11 mouse cellular contexts compared by ENCODE assay signal in the genomic region with DNA sequence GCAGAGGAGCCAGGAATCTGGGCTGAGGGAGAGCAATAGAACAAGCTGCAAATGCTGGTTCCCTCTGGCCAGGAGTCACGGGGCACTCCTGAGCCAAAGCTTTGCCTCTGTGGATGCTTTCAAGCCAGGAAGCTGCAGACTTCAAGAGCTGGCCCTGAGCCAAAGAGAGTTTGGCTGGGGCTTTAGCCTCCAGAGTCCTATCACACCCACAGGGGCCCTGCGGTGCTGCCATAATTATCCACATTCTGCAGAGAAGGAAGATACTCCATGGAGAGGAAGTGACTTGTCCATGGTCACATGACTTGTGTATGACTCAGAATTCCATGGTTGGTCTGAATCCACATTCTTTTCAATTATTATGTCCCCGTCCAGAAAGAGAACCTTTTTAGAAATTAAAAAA. TPM values are rescaled to one million over a fixed set of nuclear protein-coding genes. Genes with fewer than 3 reads are reported as not detected.
DNase-seq lines count a peak whose midpoint lies in the region; ATAC-seq lines count a peak whose summit lies in the region.
"Had no signal": no experiment of that assay in that cellular context is flagged by ENCODE, and none has a peak within 500 bp of the region (broad histone marks: within the 10 kb centered on the region; RNA-seq: fewer than 3 reads in every experiment).

No protein-coding gene starts in this region.

- H3K9ac ChIP-seq in heart, embryonic 11.5 days (ENCODE audit: low read depth, low read length), result no peak overlapping the region
- H3K9ac ChIP-seq in forebrain, embryonic 12.5 days, result no peak overlapping the region
- H3K9ac ChIP-seq: liver, embryonic 13.5 days; neural tube, embryonic 12.5 days had no signal

- no peaks in the 10 kb centered on the region for H3K9me3 ChIP-seq in heart, embryonic 11.5 days (replicated peaks; ENCODE audit: control insufficient read depth, low read length)
- no peaks in the 10 kb centered on the region for H3K9me3 ChIP-seq in forebrain, embryonic 12.5 days
- H3K9me3 ChIP-seq: liver, embryonic 13.5 days; neural tube, embryonic 12.5 days had no signal

- no peaks in the 10 kb centered on the region for H3K36me3 ChIP-seq in heart, embryonic 11.5 days (ENCODE audit: control insufficient read depth, insufficient read depth, low read length)
- no peaks in the 10 kb centered on the region for H3K36me3 ChIP-seq in forebrain, embryonic 12.5 days (replicated peaks)
- H3K36me3 ChIP-seq: liver, embryonic 13.5 days; neural tube, embryonic 12.5 days had no signal

- WGBS in heart, embryonic 11.5 days (ENCODE audit: insufficient replicate concordance), result 49% methylated on average over 3 of the region's 3 CpGs
- 80% methylated on average over 3 of the region's 3 CpGs for WGBS in forebrain, embryonic 12.5 days

- intact Hi-C loops in heart, postnatal 14 days (cut with DNase I), result no loop called here

- H3K4me2 ChIP-seq in heart, embryonic 11.5 days, result no peak overlapping the region
- H3K4me2 ChIP-seq in forebrain, embryonic 12.5 days, result no peak overlapping the region
- H3K4me2 ChIP-seq: liver, embryonic 13.5 days; neural tube, embryonic 12.5 days had no signal

- ATAC-seq in heart, embryonic 11.5 days (replicated peaks; ENCODE audit: insufficient number of reproducible peaks, low FRiP score, low TSS enrichment), result no peak
- no peak for ATAC-seq in CD4-positive, CD25-positive, alpha-beta regulatory T cell, adult 4 months
- ATAC-seq in forebrain, embryonic 12.5 days (ENCODE audit: low FRiP score), result no peak

- peak; percentile 60 to 67 for DNase-seq in heart, adult 18-20 months
- peak; percentile 68 for DNase-seq in 3134 (ENCODE audit: extremely low read depth, insufficient read length, low spot score)
- DNase-seq in adrenal gland, postnatal 36 days, result peak; percentile 5 to 44
- DNase-seq in heart, postnatal 14 days, result peak; percentile 49 to 58
- DNase-seq in embryo, embryonic 10 days (ENCODE audit: low spot score), result no peak
- DNase-seq: liver, embryonic 13.5 days had no signal

- H3K27ac ChIP-seq in heart, embryonic 11.5 days (ENCODE audit: low read depth, low read length), result no peak overlapping the region
- H3K27ac ChIP-seq in forebrain, embryonic 12.5 days, result no peak overlapping the region
- H3K27ac ChIP-seq: liver, embryonic 13.5 days; neural tube, embryonic 12.5 days had no signal

- H3K4me3 ChIP-seq in heart, embryonic 11.5 days (ENCODE audit: low read depth, low read length), result no peak overlapping the region
- no peak overlapping the region for H3K4me3 ChIP-seq in forebrain, embryonic 12.5 days (replicated peaks)
- H3K4me3 ChIP-seq: liver, embryonic 13.5 days; neural tube, embryonic 12.5 days had no signal

- no peaks in the 10 kb centered on the region; the same call in none of the 2 replicates for H3K4me1 ChIP-seq in heart, embryonic 11.5 days (ENCODE audit: control insufficient read depth, insufficient read depth, low read length)
- H3K4me1 ChIP-seq in forebrain, embryonic 12.5 days, result 0 out of 2 replicates have a peak, but pooled peaks cover 3% of the 10 kb centered on the region
- H3K4me1 ChIP-seq: liver, embryonic 13.5 days; neural tube, embryonic 12.5 days had no signal

- no peaks in the 10 kb centered on the region for H3K27me3 ChIP-seq in heart, embryonic 11.5 days (ENCODE audit: control insufficient read depth, insufficient read depth, low read length)
- no peaks in the 10 kb centered on the region for H3K27me3 ChIP-seq in forebrain, embryonic 12.5 days
- H3K27me3 ChIP-seq: liver, embryonic 13.5 days; neural tube, embryonic 12.5 days had no signal

RNA-seq across cellular contexts. Expression of a gene that starts 39.6 kb away (rescaled TPM):
- under 1 TPM; 0.49 to 0.67 TPM for total RNA-seq in heart, adult 18-20 months (2021)
- polyA plus RNA-seq in heart, embryonic 11.5 days (2014; fragmentation: Nextera tagmentation; extraction: Ambion mirVana), result not detected in 2 replicates
- total RNA-seq in adrenal gland, postnatal 36 days (2021), result 1 to 10 TPM in 1 of 2 experiments, under 1 TPM in 1; 0.56 to 1.9 TPM
- under 1 TPM; 0.07 to 0.17 TPM for total RNA-seq in heart, postnatal 14 days (2021)
- not detected for polyA plus RNA-seq in CD4-positive, CD25-positive, alpha-beta regulatory T cell, adult 4 months (2017; shearing (Covaris generic))
- polyA plus RNA-seq in forebrain, embryonic 12.5 days (2016; fragmentation: Nextera tagmentation; extraction: Ambion mirVana), result 0.15 and 0.23 TPM in 2 replicates
- polyA plus RNA-seq: liver, embryonic 13.5 days; stomach, embryonic 14.5 days had no signal
